Mouse (Mus musculus) stomach, embryonic 15.5 days (tissue): ENCODE measurements around the gene Ppp1r9a. TPM values are rescaled to one million over a fixed set of nuclear protein-coding genes. Genes with fewer than 3 reads are reported as not detected.
A peak's percentile ranks its signal among the peaks of the same experiment; 100 is the strongest.

ENCODE experiments used
- ATAC-seq: fragments of 200-750 bp; cut with Nextera tagmentation; 2 replicates; pipeline ENCODE4 v1.8.0; 2017; ENCODE audit warnings: low read depth, moderate number of reproducible peaks, moderate TSS enrichment; ENCODE audit not compliant: insufficient read depth, low FRiP score
- H3K27ac ChIP-seq: fragments of 300-500 bp; sonication (generic); 2 replicates; pipeline ENCODE4 v1.5.1; 2015; ENCODE audit warnings: mild to moderate bottlenecking, inconsistent platforms
- H3K27me3 ChIP-seq: fragments of 300-500 bp; sonication (generic); replicated peaks from 2 replicates; pipeline ENCODE4 v1.6.1; 2015; ENCODE audit warnings: inconsistent platforms
- H3K36me3 ChIP-seq: fragments of 300-500 bp; sonication (generic); 2 replicates; pipeline ENCODE4 v1.6.1; 2015; ENCODE audit warnings: inconsistent platforms
- H3K4me1 ChIP-seq: fragments of 300-500 bp; sonication (generic); 2 replicates; pipeline ENCODE4 v1.6.1; 2015; ENCODE audit warnings: inconsistent platforms
- H3K4me2 ChIP-seq: fragments of 300-500 bp; sonication (generic); 2 replicates; pipeline ENCODE4 v1.6.1; 2015; ENCODE audit warnings: mild to moderate bottlenecking, inconsistent platforms
- H3K4me3 ChIP-seq: fragments of 300-500 bp; sonication (generic); replicated peaks from 2 replicates; pipeline ENCODE4 v1.5.1; 2015; ENCODE audit warnings: inconsistent platforms
- H3K9ac ChIP-seq: fragments of 300-500 bp; sonication (generic); 2 replicates; pipeline ENCODE4 v1.6.1; 2015; ENCODE audit warnings: inconsistent platforms
- H3K9me3 ChIP-seq: fragments of 300-500 bp; sonication (generic); 2 replicates; pipeline ENCODE4 v1.6.1; 2016; ENCODE audit warnings: inconsistent platforms
- WGBS: fragments of 180-500 bp; shearing (Covaris S2); methylation state at CpG from one replicate; pipeline ENCODE4 v1.1.7; 2015; 5-methylcytosine and 5-hydroxymethylcytosine counted together
- polyA plus RNA-seq: library from polyadenylated mRNA; unstranded; fragments of >200 nt; fragmentation: Nextera tagmentation; extraction: Ambion mirVana; gene quantifications from 2 replicates; pipeline ENCODE4 v1.2.1, GENCODE M21; 2015

Gene Ppp1r9a
- polyA plus RNA-seq, 1 experiment from 2014 or later = 16.6 TPM

GRCm38 (mm10) chr6:4992308-4992707 lies 89.6 kb downstream of the Ppp1r9a start:
- WGBS = 91% methylated on average over 9 of the region's 9 CpGs
- no peak for ATAC-seq

GRCm38 (mm10) chr6:4993600-4994160 lies 91.0 kb downstream of the Ppp1r9a start:
- ATAC-seq = no peak
- Histone ChIP-seq H3K4me1 (peaks cover 5% of the 10 kb centered on the region; the same call in 1 of the 2 replicates), H3K36me3 (no peaks in the 10 kb centered on the region), H3K27me3 (no peaks in the 10 kb centered on the region), H3K27ac (peak overlapping the region; percentile 62), H3K4me2 (peak overlapping the region; percentile 24; the same call in 1 of the 2 replicates), H3K9ac (no peak overlapping the region), H3K9me3 (no peaks in the 10 kb centered on the region), H3K4me3 (no peak overlapping the region)
- 51% methylated on average over 15 of the region's 15 CpGs for WGBS

More at GRCm38 (mm10) chr6:4992308-4992707, 89.6 kb downstream of the Ppp1r9a start:
- Histone ChIP-seq H3K9ac (no peak overlapping the region), H3K4me1 (peaks cover 5% of the 10 kb centered on the region; the same call in 1 of the 2 replicates), H3K27ac (no peak overlapping the region), H3K9me3 (no peaks in the 10 kb centered on the region), H3K4me2 (no peak overlapping the region), H3K4me3 (no peak overlapping the region), H3K27me3 (no peaks in the 10 kb centered on the region), H3K36me3 (no peaks in the 10 kb centered on the region)

- peak; percentile 82; the same call in 1 of the 2 replicates for ATAC-seq
- 37% methylated on average over 14 of the region's 14 CpGs for whole genome bisulfite sequencing
- Histone ChIP-seq H3K27me3 (no peaks in the 10 kb centered on the region), H3K4me3 (no peak overlapping the region), H3K4me2 (peak overlapping the region; percentile 24; the same call in 1 of the 2 replicates), H3K27ac (peak overlapping the region; percentile 62), H3K9me3 (no peaks in the 10 kb centered on the region), H3K36me3 (no peaks in the 10 kb centered on the region), H3K9ac (no peak overlapping the region), H3K4me1 (peaks cover 5% of the 10 kb centered on the region; the same call in 1 of the 2 replicates)
Observed at GRCm38 (mm10) chr6:4994161-4994919, 91.6 kb downstream of the Ppp1r9a start.

- Histone ChIP-seq H3K27ac (no peak overlapping the region), H3K9ac (no peak overlapping the region), H3K4me1 (peaks cover 5% of the 10 kb centered on the region; the same call in 1 of the 2 replicates), H3K36me3 (no peaks in the 10 kb centered on the region), H3K4me3 (no peak overlapping the region), H3K4me2 (no peak overlapping the region), H3K9me3 (no peaks in the 10 kb centered on the region), H3K27me3 (no peaks in the 10 kb centered on the region)
- ATAC-seq = no peak
- WGBS = 92% methylated on average over 6 of the region's 6 CpGs
Observed at GRCm38 (mm10) chr6:4997599-4997998, 94.9 kb downstream of the Ppp1r9a start.

- no peak for ATAC-seq
- H3K36me3 ChIP-seq = no peaks in the 10 kb centered on the region
- 0 out of 2 replicates have a peak, but pooled peaks cover under 1% of the 10 kb centered on the region for H3K4me1 ChIP-seq
- no peaks in the 10 kb centered on the region for H3K9me3 ChIP-seq
- H3K4me2 ChIP-seq = no peak overlapping the region
- H3K4me3 ChIP-seq = no peak overlapping the region
- no peak overlapping the region for H3K9ac ChIP-seq
- 74% methylated on average over 4 of the region's 4 CpGs for WGBS
- H3K27ac ChIP-seq = no peak overlapping the region
- no peaks in the 10 kb centered on the region for H3K27me3 ChIP-seq
Observed at GRCm38 (mm10) chr6:4998929-4999328, 96.2 kb downstream of the Ppp1r9a start.

GRCm38 (mm10) chr6:5000788-5001187 lies 98.1 kb downstream of the Ppp1r9a start:
- H3K4me3 ChIP-seq = no peak overlapping the region
- H3K4me1 ChIP-seq = peaks cover 5% of the 10 kb centered on the region; the same call in 1 of the 2 replicates
- no peak overlapping the region for H3K27ac ChIP-seq
- no peaks in the 10 kb centered on the region for H3K27me3 ChIP-seq
- no peaks in the 10 kb centered on the region for H3K36me3 ChIP-seq
- H3K4me2 ChIP-seq = no peak overlapping the region
- 83% methylated on average over 8 of the region's 8 CpGs for WGBS
- no peak overlapping the region for H3K9ac ChIP-seq
- no peaks in the 10 kb centered on the region for H3K9me3 ChIP-seq
- ATAC-seq = no peak

GRCm38 (mm10) chr6:5005491-5006275 lies 103.0 kb downstream of the Ppp1r9a start:
- ATAC-seq = peak; percentile 83
- Histone ChIP-seq H3K9ac (no peak overlapping the region), H3K27me3 (no peaks in the 10 kb centered on the region), H3K4me3 (no peak overlapping the region), H3K36me3 (no peaks in the 10 kb centered on the region), H3K4me1 (peaks cover 15% of the 10 kb centered on the region; the same call in 1 of the 2 replicates), H3K4me2 (peak overlapping the region; percentile 9; the same call in 1 of the 2 replicates), H3K27ac (peak overlapping the region; percentile 66), H3K9me3 (no peaks in the 10 kb centered on the region)
- 35% methylated on average over 22 of the region's 22 CpGs for WGBS

GRCm38 (mm10) chr6:5006283-5006946 lies 103.7 kb downstream of the Ppp1r9a start:
- Histone ChIP-seq H3K27ac (peak overlapping the region; percentile 66; the same call in 1 of the 2 replicates), H3K4me3 (no peak overlapping the region), H3K4me1 (peaks cover 15% of the 10 kb centered on the region; the same call in 1 of the 2 replicates), H3K27me3 (no peaks in the 10 kb centered on the region), H3K9me3 (no peaks in the 10 kb centered on the region), H3K36me3 (no peaks in the 10 kb centered on the region), H3K4me2 (no peak overlapping the region), H3K9ac (no peak overlapping the region)
- no peak for ATAC-seq
- 79% methylated on average over 6 of the region's 6 CpGs for WGBS

GRCm38 (mm10) chr6:5008166-5008565 lies 105.4 kb downstream of the Ppp1r9a start:
- no peaks in the 10 kb centered on the region for H3K36me3 ChIP-seq
- WGBS = 50% methylated on average over 2 of the region's 2 CpGs
- no peak for ATAC-seq
- no peak overlapping the region for H3K9ac ChIP-seq
- H3K4me1 ChIP-seq = peaks cover 15% of the 10 kb centered on the region; the same call in 1 of the 2 replicates
- H3K9me3 ChIP-seq = no peaks in the 10 kb centered on the region
- H3K4me2 ChIP-seq = no peak overlapping the region
- H3K27me3 ChIP-seq = no peaks in the 10 kb centered on the region
- H3K27ac ChIP-seq = no peak overlapping the region
- no peak overlapping the region for H3K4me3 ChIP-seq

GRCm38 (mm10) chr6:5008603-5009002 lies 105.9 kb downstream of the Ppp1r9a start:
- peaks cover 15% of the 10 kb centered on the region; the same call in 1 of the 2 replicates for H3K4me1 ChIP-seq
- H3K9ac ChIP-seq = no peak overlapping the region
- no peaks in the 10 kb centered on the region for H3K36me3 ChIP-seq
- 46% methylated on average over 15 of the region's 15 CpGs for WGBS
- H3K4me3 ChIP-seq = no peak overlapping the region
- no peaks in the 10 kb centered on the region for H3K27me3 ChIP-seq
- H3K27ac ChIP-seq = no peak overlapping the region
- no peak for ATAC-seq
- H3K9me3 ChIP-seq = no peaks in the 10 kb centered on the region
- no peak overlapping the region for H3K4me2 ChIP-seq
